Mouse (Mus musculus) sigmoid colon, adult 10 weeks (tissue): ENCODE measurements around the gene Vldlr. TPM values are rescaled to one million over a fixed set of nuclear protein-coding genes. Genes with fewer than 3 reads are reported as not detected.

Experiments
- polyA plus RNA-seq: library from polyadenylated mRNA; stranded (reverse); fragments of 350-450 nt; fragmentation: Illumina TruSeq; extraction: RNeasy Lipid Tissue Mini Kit (QIAGEN cat#74804); gene quantifications from one replicate; pipeline ENCODE4 v1.2.3, GENCODE M21; 2014; ENCODE audit warnings: low read depth, low replicate concordance

Gene Vldlr
- polyA plus RNA-seq = 23.3 TPM

DNA sequence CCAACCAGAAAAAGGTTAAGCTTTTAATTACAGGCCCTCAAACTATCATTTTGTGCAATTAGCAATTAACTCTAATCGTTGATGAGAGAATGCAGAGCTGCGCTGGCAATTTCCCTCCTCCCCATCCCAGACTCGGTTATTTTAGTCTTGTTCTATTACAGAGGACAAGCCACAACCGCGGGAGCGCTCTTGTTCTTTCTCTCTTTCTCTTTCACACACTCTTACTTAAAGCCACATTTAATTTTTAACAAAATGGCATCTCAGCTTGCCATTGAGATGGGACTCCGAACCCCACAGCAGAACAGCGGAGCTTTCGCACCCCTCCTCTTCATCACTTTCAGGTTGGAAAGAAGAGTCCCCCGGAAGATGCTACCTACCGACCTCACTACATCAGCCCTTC, at the start of gene Vldlr:
Gene Vldlr (plus strand): TSS at position 167 of the 400 bp plus-strand sequence.

Other genes starting within 250 kb of the Vldlr start
- gene Kcnv2, start 106.1 kb downstream of the Vldlr start, polyA plus RNA-seq = 0.50 TPM
- gene Pum3, start 213.3 kb downstream of the Vldlr start, polyA plus RNA-seq = 101 TPM